Mouse (Mus musculus) left cerebral cortex, postnatal 36 days (tissue): Measurements from ENCODE around the gene Tcte1. TPM values are rescaled to one million over a fixed set of nuclear protein-coding genes. Genes with fewer than 3 reads are reported as not detected.

ENCODE experiments used
- DNase-seq, 2 experiments: peaks; one replicate each; pipeline ENCODE4 v3.0.0; 2021 to 2022; ENCODE audit warnings: low spot score in 2 of 2, mixed read lengths in 1 of 2
- intact Hi-C: fragments of 180-260 bp; cut with DNase I; formaldehyde crosslinking; loops from one replicate; pipeline ENCODE4 v1.15.1; 2025
- total RNA-seq, 2 experiments: library from RNA; stranded (reverse); gene quantifications; 2 replicates each; pipeline ENCODE4 v1.2.3; 2021

Tcte1 gene
- total RNA-seq, 2 experiments from 2014 or later = 1.3 to 1.9 TPM

- intact Hi-C loops = no loop called here
- no peak for DNase-seq
These were observed 12.4 kb upstream of the Tcte1 start for GRCm38 (mm10) chr17:45510871-45511270.

GRCm38 (mm10) chr17:45511757-45512156, 11.5 kb upstream of the Tcte1 start:
- intact Hi-C loops = no loop called here

GRCm38 (mm10) chr17:45515204-45515726, 8.0 kb upstream of the Tcte1 start:
- DNase-seq = no peak
- intact Hi-C loops = no loop called here

More at GRCm38 (mm10) chr17:45511757-45512156, 11.5 kb upstream of the Tcte1 start:
- DNase-seq = no peak

- no peak for DNase-seq
- intact Hi-C loops = loop anchor here (1.0 kb wide), 1 partner anchor 34 kb away; no protein-coding TSS in a partner anchor
These were observed 7.4 kb upstream of the Tcte1 start for GRCm38 (mm10) chr17:45515806-45516205.

DNA sequence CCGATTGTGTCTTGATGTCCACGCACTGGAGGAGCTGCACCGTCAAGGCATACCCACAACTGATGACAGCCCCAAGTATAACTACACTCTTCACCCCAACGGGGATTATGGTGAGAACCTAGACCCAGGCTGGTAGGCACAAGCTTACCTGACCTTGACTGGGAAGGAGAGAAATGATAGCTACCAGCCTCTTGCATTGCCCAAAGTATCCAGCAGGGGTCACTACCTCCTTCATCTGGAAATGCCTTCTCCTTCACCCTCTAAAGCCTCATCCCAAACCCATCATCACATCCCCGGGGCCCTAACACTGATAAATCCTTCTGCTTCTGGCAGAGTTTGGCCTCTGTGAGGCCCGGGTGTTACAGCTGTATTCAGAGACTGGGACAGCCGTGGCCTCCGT, 6.7 kb upstream of the Tcte1 start:
- intact Hi-C loops = loop anchor here (1.0 kb wide), 1 partner anchor 34 kb away; no protein-coding TSS in a partner anchor
- peak; percentile 78 to 80 for DNase-seq

- intact Hi-C loops = no loop called here
- no peak for DNase-seq
These were observed 6.1 kb upstream of the Tcte1 start for GRCm38 (mm10) chr17:45517135-45517534.

DNA sequence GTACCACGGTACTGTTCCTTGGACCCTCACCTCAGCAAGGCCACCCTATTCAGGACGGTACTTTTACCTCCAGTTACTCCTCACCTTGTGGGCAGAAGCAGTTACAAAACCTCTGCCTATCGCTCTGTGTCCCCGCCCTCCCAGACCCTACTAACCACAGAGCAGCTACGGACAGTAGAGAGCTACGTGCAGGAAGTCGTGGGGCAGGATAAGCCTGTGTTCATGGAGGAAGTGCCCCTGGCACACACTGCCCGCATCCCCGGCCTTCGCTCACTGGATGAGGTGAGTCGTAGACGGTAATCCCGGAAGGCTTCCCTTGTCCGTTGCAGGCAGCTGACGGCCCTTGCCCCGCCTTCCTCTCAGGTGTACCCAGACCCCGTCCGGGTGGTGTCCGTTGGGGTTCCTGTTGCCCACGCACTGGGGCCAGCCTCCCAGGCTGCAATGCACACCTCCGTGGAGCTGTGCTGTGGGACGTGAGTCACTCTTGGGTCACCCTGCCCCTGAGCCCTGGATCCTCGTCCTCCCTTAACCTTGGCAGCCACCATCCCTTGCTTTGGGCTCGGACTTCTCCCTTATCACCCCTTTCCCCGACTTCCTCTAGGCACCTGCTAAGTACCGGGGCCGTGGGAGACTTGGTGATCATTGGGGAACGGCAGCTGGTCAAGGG, 5.6 kb upstream of the Tcte1 start:
- DNase-seq = no peak
- intact Hi-C loops = no loop called here

DNA sequence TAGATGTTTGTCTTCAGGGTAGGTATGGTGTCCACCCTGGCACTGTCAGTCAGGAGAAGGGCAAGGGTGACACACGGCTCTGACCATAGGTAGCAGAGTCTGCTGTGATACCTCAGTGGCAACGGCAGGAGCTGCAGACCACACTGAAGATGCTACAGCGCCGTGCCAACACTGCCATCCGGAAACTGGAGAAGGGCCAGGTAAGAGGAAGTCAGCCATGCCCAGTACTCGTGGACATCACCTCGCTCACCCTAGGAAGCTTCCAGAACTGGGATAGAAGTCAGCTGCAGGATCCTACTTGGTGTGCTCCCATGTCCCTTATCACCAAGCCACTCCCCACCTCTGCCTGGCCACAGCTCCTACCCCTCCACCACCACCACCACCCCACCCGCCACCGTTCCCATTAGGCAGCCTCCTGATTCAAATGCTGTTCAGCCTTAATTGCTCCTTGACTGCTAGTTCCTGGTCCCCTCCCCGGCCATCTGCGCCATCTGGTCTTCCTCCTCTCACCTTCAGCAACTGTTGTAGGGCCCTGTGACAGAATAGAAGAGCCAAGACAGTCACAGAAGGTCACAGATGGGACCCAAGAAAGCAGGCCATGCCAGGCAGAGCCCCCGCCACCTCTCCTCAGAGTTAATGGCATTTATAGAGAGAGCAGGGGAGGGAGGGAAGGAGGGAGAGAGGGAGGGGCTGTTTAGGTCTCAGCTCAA, 4.3 kb upstream of the Tcte1 start:
- DNase-seq = no peak
- intact Hi-C loops = no loop called here

GRCm38 (mm10) chr17:45520136-45520535, 3.1 kb upstream of the Tcte1 start:
- DNase-seq = no peak
- intact Hi-C loops = no loop called here

- intact Hi-C loops = no loop called here
- no peak for DNase-seq
These were observed 1.7 kb downstream of the Tcte1 start for GRCm38 (mm10) chr17:45524961-45525360.

DNA sequence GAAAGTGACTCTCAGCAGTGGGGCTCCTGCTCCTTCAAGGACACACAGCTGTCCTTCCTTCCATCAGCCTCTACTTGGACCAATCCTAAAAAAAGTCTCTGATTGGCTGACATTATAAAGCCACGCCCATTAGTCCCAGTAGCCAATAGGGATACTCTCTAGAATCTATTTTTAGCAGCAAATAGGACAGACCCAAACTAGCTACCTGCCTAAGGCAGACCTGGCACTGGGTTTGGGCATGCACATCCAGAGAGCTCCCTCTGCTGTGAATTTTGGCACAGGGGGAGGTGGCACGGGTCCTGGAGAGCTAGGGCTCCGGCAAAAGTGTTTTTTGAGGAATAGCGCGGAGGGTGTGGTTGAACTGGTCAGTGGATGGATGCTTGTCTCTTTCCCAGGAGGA, 3.3 kb downstream of the Tcte1 start:
- no peak for DNase-seq
- intact Hi-C loops = no loop called here

- DNase-seq = peak; percentile 83 to 86
- intact Hi-C loops = no loop called here
These were observed 7.1 kb downstream of the Tcte1 start for GRCm38 (mm10) chr17:45530346-45530782.

DNA sequence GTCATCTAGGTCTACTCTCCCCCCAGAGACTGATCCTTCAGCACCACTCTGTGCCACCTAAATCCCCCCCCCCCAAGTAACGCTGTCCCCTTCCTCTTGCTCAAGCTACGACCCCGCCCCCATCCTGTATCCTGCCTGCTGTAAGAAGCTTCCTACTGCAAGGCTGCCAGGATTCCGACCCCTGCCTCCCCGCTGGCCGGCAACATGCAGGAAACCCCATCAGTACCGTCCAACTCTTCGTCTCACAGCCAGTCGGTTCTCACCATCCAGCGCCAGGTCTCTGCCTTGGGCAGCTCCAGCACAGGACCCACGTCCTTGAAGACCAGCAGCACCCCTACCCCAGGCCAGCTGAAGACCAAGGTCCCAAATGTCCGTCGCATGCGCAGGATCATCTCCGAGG, 9.7 kb downstream of the Tcte1 start:
- intact Hi-C loops = no loop called here
- DNase-seq = no peak

DNA sequence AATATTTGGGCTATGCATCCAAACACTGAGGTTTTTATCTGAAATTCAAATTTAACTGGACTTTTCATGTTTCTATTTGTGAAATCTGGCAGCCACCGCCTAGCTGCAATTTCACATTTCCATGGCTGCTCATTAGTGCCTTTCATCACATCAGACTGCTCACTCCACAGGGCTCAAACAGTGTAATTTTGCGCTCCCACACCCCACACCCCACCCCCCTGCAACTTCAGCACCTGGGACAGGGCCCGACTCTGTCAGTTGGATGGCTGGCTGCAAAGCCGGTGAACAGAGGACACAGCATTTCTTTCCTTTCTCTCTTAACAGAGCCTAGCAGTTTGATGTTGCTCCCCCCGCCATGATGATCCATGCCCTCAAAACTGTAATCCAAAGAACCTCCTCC, 13.0 kb downstream of the Tcte1 start:
- intact Hi-C loops = no loop called here
- DNase-seq = no peak

GRCm38 (mm10) chr17:45538394-45538793, 15.2 kb downstream of the Tcte1 start:
- DNase-seq = no peak
- intact Hi-C loops = no loop called here

DNA sequence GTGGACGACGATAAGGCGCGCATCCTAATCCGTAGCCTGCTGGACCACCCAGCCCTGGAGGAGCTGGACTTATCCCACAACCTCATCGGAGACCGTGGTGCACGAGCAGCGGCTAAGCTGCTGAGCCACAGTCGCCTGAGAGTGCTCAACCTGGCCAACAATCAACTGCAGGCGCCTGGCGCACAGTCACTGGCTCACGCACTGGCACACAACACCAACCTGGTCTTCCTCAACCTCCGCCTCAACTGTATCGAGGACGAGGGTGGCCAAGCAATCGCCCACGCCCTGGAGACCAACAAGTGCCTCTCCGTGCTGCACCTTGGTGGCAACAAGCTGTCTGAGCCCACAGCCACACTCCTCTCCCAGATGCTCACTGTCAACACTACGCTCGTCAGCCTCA, 16.4 kb downstream of the Tcte1 start:
- intact Hi-C loops = no loop called here
- DNase-seq = peak in 1 of 2 experiments; percentile 60

- intact Hi-C loops = no loop called here
- no peak for DNase-seq
These were observed 18.9 kb downstream of the Tcte1 start for GRCm38 (mm10) chr17:45542129-45542528.

DNA sequence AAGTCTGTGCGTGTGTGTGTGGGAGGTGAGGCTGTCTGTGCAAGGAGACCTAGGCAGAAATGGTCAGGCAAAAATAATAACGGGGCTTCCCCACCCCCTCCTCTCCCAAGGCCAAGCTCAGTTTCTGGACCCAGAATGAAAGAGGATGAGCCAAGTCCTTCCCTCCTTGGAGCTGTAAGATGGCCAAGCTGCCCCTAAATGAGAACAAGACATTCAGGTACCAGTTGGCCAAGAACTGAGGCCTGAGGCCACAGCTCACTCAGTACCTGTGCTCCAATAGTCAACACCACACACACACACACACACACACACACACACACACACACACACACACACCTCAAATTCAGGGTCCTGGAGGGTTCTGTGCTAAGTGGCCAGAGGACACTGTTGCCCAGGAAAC, 19.5 kb downstream of the Tcte1 start:
- intact Hi-C loops = no loop called here
- DNase-seq = no peak

GRCm38 (mm10) chr17:45543115-45543514, 19.9 kb downstream of the Tcte1 start:
- intact Hi-C loops = no loop called here
- DNase-seq = no peak

DNA sequence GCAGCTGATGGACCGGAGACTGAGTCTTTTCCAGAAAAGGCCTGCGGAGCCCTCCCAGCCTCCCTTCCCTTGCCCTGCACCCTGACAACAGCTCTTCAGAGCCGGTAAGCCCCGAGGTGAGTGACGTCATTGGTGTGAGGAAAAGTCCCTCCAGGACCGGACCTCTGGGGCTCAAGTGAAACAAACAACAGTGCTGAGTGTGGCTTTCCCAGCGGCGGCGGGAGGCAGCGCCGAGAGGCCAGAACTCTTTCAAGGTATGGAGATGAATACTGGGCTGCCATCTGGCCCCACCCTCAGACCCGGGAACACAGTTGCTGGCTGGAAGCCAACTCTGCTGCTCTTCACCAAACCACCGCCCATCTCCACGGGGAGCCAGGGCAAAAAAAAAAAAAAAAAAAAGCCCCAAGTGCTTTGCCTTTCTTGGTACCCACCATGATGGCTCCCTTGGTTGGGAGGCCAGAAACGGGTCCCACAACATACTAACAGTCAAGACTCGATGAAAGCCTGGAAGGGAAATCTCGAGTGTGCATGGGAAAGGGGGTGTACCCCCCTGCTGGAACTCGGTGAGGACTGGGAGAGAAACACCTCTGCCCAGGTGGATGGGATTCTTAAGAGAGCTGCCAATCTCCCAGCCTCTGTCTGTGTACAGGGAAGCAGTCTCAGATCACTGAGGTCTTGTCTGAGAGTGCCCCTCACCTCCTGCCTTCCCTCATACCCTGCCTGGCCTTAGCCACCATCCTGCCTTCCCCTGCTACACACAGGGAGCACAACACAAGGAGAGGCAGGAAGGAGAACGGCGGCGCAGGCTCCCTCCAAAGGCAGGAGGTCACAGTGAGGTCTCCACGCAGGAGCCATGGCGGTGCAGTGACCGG, 21.0 kb downstream of the Tcte1 start:
- DNase-seq = no peak
- intact Hi-C loops = no loop called here
